Mouse (Mus musculus) cerebellum, adult 11 months (tissue): ENCODE measurements around the gene Mblac1.
"Not testable (repeated sequence)": the region's sequence is repeated elsewhere in the genome, so short reads cannot be mapped to it uniquely, and the experiment has no call there.

Experiments used
- DNase-seq: peaks from one replicate; pipeline ENCODE4 v3.0.0; 2022

Gene Mblac1

DNA sequence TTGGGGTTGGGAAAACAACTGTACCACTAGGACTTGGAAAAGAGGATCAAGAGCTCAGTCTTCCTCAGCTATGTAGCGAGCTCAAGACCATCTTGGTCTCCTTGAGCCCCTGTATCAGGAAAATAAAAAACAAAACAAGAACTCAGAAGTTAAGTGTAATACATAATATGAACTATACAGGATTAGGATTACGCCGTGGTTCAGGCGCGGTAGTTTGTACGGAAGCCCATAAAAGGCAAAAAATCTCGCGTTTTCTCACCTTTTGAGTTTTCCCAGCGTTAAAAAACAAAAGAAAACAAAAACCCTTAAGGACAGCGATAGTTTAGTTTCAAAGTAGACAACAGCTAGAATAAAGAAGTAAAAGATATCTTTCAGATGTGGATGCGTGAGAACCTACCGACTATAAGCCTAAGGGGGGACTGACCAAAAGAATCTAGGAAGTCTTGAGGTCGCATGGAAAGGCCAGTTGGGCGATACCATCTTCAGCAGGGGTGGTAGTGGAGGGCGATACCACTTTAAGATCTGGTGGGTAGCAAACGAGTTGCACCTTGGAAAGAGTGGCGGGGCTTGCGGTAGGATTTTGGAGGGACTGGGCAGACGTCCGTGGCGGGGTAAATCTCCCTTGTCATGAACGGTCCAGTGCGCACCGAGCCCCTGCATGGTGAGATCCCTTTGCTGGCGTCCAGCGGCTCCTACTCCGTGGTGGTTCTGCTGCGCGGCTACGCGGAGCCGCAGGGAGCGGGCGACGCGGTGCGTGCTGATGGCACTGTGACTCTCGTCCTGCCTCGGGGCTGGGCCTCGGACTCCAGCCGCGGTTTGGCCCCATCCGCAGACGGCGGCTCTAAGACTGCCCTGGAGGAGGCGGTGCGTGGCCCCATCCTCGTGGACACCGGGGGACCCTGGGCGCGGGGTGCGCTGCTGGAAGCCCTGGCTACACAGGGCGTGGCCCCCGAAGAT, at the start of gene Mblac1:
Gene Mblac1, plus strand, starts transcription at position 544 of the 957 bp plus-strand sequence.
- peak; percentile 86 for DNase-seq

DNA sequence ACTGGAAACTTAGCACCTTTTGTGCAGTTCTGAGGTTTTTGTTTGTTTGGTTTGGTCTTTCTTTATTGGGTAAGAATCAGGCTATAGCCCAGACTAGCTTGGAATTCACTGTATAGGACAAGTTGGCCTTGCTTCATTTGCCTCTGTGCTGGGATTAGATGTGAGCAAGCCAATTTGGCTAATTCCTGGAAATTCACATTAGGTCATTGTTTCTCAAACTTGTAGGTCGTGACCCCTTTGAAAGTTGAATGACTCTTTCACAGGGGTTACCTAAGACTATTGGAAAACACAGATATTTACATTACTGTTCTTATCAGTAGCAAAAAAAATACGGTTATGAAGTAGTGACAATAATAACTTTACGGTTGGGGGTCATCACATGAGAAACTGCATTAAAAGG, 39.7 kb upstream of the Mblac1 start:
- no peak for DNase-seq

DNA sequence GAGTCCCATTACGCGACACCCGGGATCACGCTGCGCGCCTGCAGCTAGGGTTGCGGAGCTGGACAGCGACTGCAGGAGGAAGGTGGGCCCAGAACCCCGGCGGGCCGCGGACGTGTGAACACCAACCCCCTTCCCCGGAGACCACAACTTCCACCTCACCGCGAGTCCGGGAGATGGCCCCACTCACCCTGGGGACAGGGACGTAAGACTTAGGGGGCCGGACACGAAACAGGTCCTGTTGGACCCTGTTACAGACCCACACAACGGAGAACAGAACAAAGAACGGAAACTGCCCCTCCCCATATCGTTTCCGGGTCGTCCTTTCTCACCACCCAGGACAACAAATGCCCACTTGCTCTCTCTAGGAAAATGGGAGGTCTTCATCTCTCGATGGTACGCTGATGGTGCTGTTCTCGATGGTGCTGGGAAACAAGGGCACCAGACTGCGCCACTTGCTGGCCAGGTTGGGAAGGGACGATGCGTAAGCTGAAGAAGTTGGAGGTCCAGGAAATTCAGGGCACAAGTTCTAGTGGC, 38.6 kb upstream of the Mblac1 start, which contains the start of gene Zfp113:
Gene Zfp113, minus strand, starts transcription at position 302 of the 534 bp plus-strand sequence.
- DNase-seq, result peak; percentile 85

DNA sequence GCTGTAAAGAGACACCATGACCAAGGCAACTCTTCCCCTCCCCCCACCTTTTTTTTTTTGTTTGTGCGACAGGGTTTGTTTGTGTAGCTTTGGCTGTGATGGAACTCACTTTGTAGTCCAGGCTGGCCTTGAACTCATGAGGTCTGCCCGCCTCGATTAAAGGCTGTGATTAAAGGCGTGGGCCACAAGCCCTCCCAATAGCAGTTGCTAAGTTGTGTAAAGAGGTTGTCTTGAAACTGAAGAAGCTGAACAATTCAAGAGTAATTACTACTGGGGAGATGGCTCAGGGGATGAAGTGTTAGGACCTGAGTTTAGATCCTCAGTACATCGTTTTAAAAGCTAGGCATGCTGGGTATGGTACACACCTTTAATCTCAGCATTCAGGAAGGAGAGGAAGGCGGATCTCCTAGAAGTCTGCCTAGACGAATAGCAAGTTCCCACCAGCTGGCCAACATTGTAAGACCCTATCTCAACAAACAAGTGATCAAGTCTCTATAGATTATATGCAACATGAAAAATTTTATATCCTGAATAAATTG, 33.8 kb upstream of the Mblac1 start:
- no peak for DNase-seq

DNA sequence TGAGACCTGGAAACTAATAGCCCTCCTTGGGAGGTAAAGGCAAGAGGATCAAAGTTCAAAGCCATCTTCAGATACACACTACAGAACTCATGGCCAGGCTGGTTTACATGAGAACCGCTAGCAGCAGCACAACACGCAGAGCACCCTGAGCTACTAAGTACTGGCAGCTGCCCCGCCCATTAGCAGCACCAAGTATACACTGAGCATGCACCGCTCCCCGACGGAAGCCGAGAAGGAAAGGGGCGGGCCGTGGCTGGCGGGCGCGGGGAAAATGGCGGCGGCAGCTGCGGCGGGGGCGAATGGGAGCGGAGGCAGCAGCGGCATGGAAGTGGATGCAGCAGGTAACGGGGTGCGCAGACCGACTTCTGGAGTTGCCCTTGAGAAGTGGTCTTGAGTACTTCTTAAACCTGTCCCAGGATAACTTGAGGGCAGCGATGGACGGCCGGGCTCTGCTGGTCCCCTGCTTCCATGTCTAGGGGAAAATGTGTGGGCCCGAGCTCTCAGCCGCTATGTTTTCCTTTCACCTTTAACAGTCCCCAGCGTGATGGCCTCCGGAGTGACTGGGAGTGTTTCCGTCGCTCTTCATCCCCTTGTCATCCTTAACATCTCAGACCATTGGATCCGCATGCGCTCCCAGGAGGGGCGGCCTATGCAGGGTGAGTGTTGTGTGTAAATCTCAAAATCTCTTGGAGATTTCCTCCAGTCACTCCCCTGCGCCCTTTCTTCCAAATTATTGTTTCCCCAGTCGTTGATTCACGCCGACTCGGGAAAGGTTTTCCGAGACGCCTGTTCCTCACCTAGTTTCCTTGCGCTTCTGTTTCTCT, 33.1 kb upstream of the Mblac1 start, which contains the start of gene Cops6:
Gene Cops6, plus strand, starts transcription at position 230 of the 824 bp plus-strand sequence.
- DNase-seq, result peak; percentile 91

DNA sequence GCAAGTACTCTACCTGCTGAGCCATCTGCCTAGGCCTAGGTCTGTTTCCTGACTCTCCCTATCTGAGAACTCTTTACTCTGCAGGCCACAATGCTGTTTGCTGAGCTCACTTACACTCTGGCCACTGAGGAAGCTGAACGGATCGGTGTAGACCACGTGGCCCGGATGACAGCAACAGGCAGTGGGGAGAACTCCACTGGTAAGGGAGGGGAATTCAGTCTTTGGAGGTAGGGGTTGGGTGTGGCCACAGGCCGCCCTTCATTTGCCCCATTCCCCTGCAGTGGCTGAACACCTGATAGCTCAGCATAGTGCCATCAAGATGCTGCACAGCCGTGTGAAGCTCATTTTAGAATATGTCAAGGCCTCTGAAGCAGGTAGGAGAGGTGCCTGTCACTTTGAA, 31.1 kb upstream of the Mblac1 start:
- DNase-seq, result no peak

DNA sequence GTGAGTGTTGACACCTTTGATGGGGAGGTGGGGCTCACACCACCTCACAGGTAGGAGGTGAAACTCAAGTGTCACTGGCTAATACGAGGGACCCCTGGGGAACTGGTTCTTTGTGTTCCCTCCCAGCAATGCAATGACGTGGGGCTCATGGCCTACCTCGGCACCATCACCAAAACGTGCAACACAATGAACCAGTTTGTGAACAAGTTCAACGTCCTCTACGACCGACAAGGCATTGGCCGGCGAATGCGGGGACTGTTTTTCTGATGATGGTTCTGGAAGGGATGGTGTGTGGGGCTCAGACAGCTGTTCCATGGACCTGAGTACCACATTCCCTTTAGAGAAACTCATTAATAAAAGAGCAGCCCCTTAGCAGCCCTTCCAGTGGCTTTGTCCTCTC, 30.5 kb upstream of the Mblac1 start:
- no peak for DNase-seq

DNA sequence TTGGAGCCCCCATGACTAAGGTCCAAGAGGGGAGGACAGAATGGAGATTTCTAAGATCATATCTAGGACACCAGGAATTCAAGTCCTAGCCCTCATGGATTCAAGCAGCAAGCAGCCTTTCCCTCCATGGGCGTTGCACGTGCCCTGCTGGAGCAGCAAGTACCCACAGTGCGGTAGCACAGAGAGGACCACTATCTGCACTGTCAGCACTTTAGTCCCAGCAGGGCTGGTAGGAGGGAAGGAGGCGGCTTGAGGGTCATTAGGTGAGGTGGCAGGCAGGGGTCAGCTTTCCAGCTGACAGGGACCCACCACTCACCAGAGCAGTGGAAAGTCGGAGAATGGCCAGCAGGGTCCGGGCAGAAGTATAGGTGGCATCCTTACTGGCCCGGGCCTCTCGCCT, 28.5 kb upstream of the Mblac1 start:
- no peak for DNase-seq

DNA sequence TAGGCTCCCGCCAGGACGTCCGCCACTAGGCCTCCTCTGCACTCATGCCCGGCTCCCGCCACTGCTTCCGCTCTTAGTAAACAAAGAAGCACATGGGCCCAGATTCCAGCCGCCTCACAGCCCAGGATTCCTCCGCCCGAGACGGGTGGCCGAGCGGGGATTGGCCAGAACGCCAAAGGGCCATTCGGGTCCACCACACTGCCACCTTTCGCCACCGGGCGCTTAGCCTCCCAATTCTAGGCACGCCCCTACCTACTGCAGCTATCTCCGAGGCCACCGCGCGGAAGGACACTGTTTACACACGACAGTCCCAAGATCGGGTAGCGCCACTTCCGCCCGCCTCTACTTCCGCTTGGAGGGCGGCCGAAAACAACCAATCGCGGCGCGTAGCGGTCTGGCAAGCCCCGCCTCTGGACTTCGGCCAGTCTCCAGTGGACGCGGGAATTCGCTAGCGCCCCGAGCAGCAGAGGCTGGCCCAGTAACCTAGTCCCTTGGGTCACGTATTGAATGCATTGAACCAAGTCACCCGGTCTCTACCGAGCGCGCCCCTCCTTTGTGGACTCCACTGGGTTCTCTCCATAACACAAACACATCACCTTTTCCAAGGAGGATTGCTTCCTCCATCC, 23.1 kb upstream of the Mblac1 start:
- DNase-seq, result peak; percentile 96

DNA sequence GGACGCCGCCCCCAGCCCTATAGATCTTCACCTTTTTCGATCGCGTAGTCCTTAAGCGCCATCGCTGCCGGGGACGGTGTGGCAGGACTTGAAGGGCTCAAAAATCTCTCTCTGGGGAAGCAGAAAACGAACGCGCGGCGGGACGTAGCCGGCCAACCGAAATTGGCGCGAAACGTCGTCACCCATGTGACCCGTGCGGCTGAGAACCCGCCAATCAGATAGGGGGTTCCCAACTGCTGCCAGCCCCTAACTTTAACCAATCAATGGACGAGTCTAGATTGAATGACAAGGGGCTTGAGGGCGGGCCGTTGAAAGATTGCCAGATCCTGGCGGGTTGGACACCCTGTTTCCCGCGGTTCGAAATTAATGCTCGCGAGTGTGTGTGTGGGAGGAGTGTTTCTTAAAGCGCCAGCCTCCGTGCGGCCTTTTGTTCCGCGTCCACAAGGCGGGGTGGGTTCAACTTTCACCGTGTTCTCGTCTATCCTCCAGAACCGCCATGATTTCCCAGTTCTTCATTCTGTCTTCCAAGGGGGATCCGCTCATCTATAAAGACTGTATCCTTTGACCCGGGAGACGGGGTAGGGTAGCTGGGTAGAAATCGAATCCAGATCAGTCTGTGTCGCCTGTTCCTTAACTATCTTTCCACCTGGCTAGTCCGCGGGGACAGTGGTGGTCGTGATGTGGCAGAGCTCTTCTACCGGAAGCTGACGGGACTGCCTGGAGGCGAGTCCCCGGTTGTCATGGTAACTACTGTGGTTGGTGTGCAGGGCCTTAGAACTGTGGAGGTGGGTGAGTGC, 22.2 kb upstream of the Mblac1 start, which contains the start of the genes Ap4m1 and Mcm7:
Gene Ap4m1, plus strand, starts transcription at position 308 of the 797 bp plus-strand sequence.
Gene Mcm7, minus strand, starts transcription at position 728 of the 797 bp plus-strand sequence.
- DNase-seq, result peak; percentile 98

DNA sequence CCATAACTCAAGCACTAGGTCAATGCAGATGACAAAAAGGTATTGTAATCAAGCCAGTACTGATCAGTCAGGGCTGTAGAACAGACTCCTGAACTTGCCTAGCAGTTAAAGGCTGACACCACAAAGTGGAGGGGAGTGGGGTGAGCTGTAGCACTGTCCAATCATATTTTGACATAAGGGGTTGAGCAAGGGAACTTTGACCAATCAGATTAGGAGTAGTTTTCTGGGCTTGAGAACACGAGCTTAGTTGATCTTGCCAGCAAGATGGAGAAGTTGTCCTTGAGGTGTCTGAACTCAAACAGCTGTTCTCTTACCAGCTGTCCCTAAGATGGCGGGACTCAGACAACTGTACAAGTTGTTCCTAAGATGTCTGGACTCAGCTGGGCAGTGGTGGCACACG, 20.9 kb upstream of the Mblac1 start:
- DNase-seq, result no peak

DNA sequence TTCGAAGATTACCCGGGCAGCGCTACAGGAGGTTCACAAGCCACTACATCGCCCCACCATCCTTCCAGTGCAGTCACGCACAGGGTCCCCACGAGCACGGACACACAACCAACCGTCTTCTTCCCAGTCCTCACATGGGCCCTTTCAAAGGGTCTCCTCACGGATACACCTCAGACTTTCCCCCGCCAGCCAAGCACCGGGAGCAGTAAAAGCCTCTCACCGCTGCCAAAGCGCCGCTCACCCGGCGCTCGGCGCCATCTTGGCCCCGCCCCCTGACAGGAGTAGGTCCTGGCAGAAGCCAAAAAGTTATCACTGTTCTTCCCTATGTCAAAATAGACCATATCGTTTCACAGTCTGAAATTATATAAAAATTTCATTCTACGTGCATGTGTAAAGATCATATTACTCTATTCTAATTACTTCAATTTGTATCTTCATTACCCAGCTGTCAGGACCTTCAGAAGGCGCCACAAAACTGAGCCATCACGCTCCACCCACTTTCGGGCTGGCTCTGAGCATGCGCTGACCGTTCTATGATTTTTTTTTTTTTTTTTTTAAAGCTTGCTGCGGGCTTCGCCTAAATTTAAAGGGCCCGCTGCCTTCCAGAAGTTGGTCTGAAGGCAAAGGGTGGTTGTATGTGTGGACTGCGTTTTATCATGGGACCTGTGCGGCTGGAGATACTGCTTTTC, 7.0 kb upstream of the Mblac1 start, which contains the start of the genes Taf6 and Cnpy4:
Gene Taf6, minus strand, starts transcription at position 502 of the 689 bp plus-strand sequence.
Gene Cnpy4, plus strand, starts transcription at position 536 of the 689 bp plus-strand sequence.
- DNase-seq, result peak; percentile 83

DNA sequence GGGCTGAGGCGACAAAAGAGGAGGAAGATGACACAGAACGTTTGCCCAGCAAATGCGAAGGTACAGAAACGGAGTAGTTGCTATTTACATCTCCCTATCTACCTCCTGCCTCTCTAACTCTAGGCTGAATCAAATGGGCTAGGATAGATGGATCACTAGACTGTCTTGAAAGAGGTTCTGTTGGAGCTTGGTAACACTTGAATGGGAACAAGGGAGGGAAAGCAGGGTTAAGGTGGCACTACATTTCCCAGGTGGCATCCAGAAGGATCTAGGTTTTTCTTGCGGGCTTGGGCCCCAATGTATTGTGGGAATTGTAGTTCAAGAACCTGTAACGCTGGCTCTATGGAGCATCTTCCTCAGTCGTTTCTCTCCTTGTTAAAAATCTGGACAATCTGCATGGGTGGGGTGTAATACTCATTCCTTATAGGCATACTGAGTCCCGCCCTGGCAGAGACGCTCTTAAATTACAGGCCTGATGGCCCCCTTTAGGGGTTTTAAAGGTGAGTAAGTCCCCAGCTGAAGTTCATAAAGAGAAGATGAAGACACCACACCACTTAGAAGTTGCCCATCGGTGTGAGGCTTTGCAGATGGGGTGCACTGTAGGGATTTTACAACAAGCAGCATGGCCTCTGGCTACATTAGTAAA, 6.3 kb upstream of the Mblac1 start:
- DNase-seq, result peak; percentile 69

DNA sequence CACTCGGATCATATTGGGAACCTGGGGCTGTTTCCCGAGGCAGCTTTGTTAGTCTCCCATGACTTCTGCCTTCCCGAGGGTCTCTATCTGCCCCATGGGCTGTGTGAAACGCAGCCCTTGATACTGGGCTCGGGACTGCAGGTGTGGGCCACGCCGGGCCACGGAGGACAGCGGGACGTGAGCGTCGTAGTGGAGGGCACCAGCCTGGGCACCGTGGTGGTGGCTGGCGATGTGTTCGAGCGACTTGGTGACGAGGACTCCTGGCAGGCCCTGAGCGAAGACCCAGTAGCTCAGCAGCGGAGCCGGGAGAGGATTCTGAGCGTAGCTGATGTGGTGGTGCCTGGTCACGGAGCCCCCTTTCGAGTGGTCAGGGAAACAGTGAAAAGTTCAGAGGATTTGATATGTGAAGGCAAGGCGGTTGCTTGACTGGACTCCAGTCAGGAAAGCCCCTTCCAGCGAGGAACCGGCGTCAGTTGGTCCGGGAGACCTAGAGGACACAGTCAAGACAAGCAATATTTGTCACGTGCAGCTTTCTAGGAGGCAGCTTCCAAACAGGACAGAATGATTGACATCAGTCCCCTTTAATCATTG, 736 bp downstream of the Mblac1 start:
- peak; percentile 40 for DNase-seq

DNA sequence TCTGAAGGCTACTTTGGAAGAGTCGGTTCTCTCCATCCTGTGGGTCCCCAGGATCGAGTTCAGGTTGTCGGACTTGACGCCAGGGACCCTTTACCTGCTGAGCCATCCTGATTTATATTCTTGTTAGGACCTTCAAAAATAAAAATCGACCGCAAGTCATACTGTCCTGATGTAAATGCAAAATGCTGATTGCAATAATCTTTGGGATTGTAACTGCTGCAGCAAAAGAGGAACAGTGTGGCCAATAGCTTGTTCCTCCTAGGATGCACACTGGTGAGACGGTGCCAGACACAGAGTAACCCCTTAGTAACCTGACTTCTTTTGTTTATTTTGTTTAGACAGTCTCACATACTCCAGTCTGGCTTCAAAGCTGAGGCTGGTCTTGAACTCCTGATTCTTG, 1.3 kb downstream of the Mblac1 start:
- DNase-seq, result no peak

DNA sequence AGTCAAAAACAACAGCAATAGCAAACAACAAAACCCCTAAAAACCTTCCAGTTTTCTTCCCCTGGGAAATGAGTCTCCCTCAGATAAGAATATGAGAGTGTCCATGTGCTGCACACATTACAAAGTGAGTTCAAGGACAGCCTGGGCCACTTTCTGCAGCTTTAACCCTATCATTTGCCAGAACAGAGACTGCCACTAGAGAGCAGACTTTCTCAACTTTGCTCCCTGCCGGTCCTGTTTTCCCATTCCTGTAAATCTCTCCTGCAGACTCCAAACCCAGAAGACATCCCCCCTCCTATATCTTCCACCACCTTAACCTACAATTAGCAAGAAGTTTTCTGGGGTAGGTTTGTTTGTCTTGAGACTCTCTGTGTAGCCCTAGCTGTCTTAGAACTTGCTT, 5.5 kb downstream of the Mblac1 start:
- DNase-seq, result no peak

DNA sequence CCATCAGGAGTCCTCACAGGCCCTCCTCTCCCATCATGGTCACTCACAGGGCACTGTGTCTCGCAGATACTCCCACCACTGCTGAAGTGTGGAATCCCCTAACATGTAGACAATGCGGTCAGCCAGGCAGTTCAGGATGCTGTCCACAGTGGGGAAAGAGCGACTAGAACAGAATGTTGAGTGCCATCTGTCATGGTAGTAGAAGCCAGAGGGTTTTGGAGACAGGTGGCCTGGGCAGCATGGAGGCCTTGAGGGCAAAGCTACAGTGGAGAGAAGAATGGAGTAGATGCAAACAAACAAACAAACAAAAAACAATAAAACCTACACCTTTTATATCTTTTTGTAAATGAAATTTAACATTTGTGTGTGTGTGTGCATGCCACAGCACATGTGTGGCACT, 8.0 kb downstream of the Mblac1 start:
- DNase-seq, result no peak

DNA sequence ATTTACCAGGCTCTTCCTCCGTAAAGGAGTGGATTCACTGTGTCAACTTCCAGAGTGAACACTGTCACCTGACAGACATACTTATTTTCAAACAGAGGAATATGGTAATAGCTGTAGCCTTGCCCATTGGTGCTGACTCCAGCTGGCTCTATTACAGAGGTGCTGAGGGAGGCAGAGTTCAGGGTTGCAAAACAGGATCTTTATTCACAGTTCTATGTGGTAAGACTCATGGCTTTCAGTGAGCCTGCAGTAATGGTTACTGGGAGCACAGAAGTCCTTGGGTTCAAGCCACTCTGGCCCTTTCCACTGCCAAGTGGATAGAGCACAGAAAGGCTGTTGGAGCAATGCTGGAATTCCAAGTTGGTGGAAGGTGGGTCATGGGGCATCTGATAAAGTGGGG, 13.1 kb downstream of the Mblac1 start:
- DNase-seq, result no peak

DNA sequence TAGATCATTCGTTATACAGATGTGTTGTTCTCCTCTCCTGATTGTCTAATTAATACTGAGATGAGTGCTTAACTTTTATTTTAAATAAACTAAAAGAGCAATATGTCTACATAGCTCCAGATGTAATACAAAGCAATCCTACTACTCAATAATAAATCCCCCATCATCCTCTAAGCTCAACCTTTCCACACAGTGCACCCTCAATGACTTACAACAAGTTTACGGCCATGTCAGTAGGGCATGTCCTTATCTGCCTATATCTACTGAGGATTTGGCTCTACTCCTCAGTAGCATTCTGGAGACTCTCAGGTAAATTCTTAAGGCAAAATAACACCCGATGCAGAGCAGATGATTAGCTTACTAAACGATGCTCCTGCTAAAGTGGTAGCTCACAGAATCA, 13.8 kb downstream of the Mblac1 start:
- no peak for DNase-seq

DNA sequence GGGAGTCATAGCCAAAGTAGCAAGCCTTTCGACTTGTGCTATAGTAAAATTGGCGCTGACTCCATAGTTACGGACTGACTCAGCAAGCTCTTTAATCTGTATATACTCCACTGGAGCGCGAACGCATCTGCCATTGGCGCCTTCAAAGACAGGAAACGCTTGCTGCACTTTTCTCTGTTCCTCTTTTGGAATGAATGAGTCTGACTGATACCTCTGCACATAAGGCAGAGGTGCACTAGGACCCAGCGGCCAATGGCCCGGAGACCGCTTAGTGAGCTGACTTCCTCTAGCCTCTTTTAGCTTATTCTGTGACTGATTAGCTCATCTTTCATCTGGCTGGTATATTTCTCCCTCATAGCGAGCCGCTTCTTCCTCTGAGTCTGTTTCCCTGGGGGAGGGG, 22.5 kb downstream of the Mblac1 start:
- DNase-seq, result not testable (repeated sequence)
